In genomic region chr19:46449261-46450005, GRCm38 (mm10) we compare ENCODE assay signal across 17 mouse cellular contexts. TPM values are rescaled to one million over a fixed set of nuclear protein-coding genes. Genes with fewer than 3 reads are reported as not detected.
DNase-seq lines count a peak whose midpoint lies in the region; ATAC-seq and TF ChIP-seq lines count a peak whose summit lies in the region.
"Had no signal": no experiment of that assay in that cellular context is flagged by ENCODE, and none has a peak within 500 bp of the region (broad histone marks: within the 10 kb centered on the region; RNA-seq: fewer than 3 reads in every experiment).

No protein-coding gene starts in this region.

- no peak for DNase-seq in heart, embryonic 10.5 days (ENCODE audit: low spot score)
- no peak for DNase-seq in heart, postnatal 4 days
- DNase-seq: adrenal gland, postnatal 36 days; cerebellum, adult 9-10 months; kidney, postnatal 36 days; lung, embryonic 14.5 days; thymus, adult 18-20 months; thymus, postnatal 36 days had no signal

- TF ChIP-seq CTCF in embryonic fibroblast, embryonic 13.5 days (IDR thresholded peaks at IDR 0.05; ENCODE audit: borderline replicate concordance, insufficient read depth, low read length) = no peak

- H3K4me3 ChIP-seq in heart, embryonic 10.5 days = no peak overlapping the region
- H3K4me3 ChIP-seq in neural tube, embryonic 13.5 days = no peak overlapping the region
- H3K4me3 ChIP-seq in neural tube, embryonic 15.5 days (replicated peaks) = no peak overlapping the region
- H3K4me3 ChIP-seq in embryonic fibroblast, embryonic 13.5 days (ENCODE audit: insufficient read depth, low read length) = no peak overlapping the region
- H3K4me3 ChIP-seq in liver, embryonic 12.5 days = no peak overlapping the region
- H3K4me3 ChIP-seq: hindbrain, embryonic 15.5 days; megakaryocyte, embryonic 14.5 days had no signal

- no peak for ATAC-seq in neural tube, embryonic 13.5 days (ENCODE audit: low read depth)
- no peak for ATAC-seq in neural tube, embryonic 15.5 days (ENCODE audit: low FRiP score)
- no peak for ATAC-seq in frontal cortex, adult (ENCODE audit: low TSS enrichment)
- ATAC-seq in liver, embryonic 12.5 days = no peak
- ATAC-seq: intestine, postnatal 0 days had no signal

- H3K9ac ChIP-seq in neural tube, embryonic 13.5 days = peak overlapping the region; percentile 28; the same call in 1 of the 2 replicates
- no peak overlapping the region for H3K9ac ChIP-seq in neural tube, embryonic 15.5 days (replicated peaks)
- no peak overlapping the region for H3K9ac ChIP-seq in liver, embryonic 12.5 days
- H3K9ac ChIP-seq: hindbrain, embryonic 15.5 days; liver, embryonic 14.5 days; lung, embryonic 14.5 days had no signal

- WGBS in heart, embryonic 10.5 days = 78% methylated on average over 7 of the region's 7 CpGs
- 84% methylated on average over 7 of the region's 7 CpGs for WGBS in neural tube, embryonic 13.5 days
- 88% methylated on average over 7 of the region's 7 CpGs for WGBS in neural tube, embryonic 15.5 days
- 83% methylated on average over 7 of the region's 7 CpGs for WGBS in liver, embryonic 12.5 days (ENCODE audit: insufficient replicate concordance)

- no peaks in the 10 kb centered on the region for H3K27me3 ChIP-seq in heart, embryonic 10.5 days (ENCODE audit: insufficient read depth, poor library complexity, severe bottlenecking)
- H3K27me3 ChIP-seq in neural tube, embryonic 13.5 days = no peaks in the 10 kb centered on the region
- H3K27me3 ChIP-seq in neural tube, embryonic 15.5 days (replicated peaks) = no peaks in the 10 kb centered on the region
- no peaks in the 10 kb centered on the region for H3K27me3 ChIP-seq in liver, embryonic 12.5 days (replicated peaks)
- H3K27me3 ChIP-seq: hindbrain, embryonic 15.5 days; megakaryocyte, embryonic 14.5 days had no signal

- TF ChIP-seq POLR2A in embryonic fibroblast, embryonic 13.5 days (IDR thresholded peaks at IDR 0.05; ENCODE audit: low read depth, low read length) = 0 out of 2 replicates have a peak, but pooled peaks have one; percentile 8

- H3K4me2 ChIP-seq in neural tube, embryonic 13.5 days = no peak overlapping the region
- H3K4me2 ChIP-seq in neural tube, embryonic 15.5 days = no peak overlapping the region
- H3K4me2 ChIP-seq in liver, embryonic 12.5 days = no peak overlapping the region
- H3K4me2 ChIP-seq: hindbrain, embryonic 15.5 days; lung, embryonic 14.5 days had no signal

- H3K9me3 ChIP-seq in heart, embryonic 10.5 days = no peaks in the 10 kb centered on the region
- no peaks in the 10 kb centered on the region for H3K9me3 ChIP-seq in neural tube, embryonic 13.5 days
- H3K9me3 ChIP-seq in neural tube, embryonic 15.5 days (replicated peaks) = no peaks in the 10 kb centered on the region
- H3K9me3 ChIP-seq in liver, embryonic 12.5 days (replicated peaks) = no peaks in the 10 kb centered on the region
- H3K9me3 ChIP-seq: hindbrain, embryonic 15.5 days; megakaryocyte, embryonic 14.5 days had no signal

- 0 out of 2 replicates have a peak overlapping the region, but pooled peaks have one; percentile 31 for H3K27ac ChIP-seq in heart, embryonic 10.5 days
- no peak overlapping the region for H3K27ac ChIP-seq in neural tube, embryonic 13.5 days (replicated peaks)
- no peak overlapping the region for H3K27ac ChIP-seq in neural tube, embryonic 15.5 days (replicated peaks)
- H3K27ac ChIP-seq in embryonic fibroblast, embryonic 13.5 days (ENCODE audit: insufficient read depth, low read length) = peak overlapping the region; percentile 85
- H3K27ac ChIP-seq in liver, embryonic 12.5 days = no peak overlapping the region
- H3K27ac ChIP-seq: hindbrain, embryonic 15.5 days; liver, embryonic 14.5 days had no signal

- H3K36me3 ChIP-seq in heart, embryonic 10.5 days = peaks cover 17% of the 10 kb centered on the region; the same call in 1 of the 2 replicates
- peaks cover 17% of the 10 kb centered on the region for H3K36me3 ChIP-seq in neural tube, embryonic 13.5 days
- 0 out of 2 replicates have a peak, but pooled peaks cover 3% of the 10 kb centered on the region for H3K36me3 ChIP-seq in neural tube, embryonic 15.5 days
- peaks cover 18% of the 10 kb centered on the region for H3K36me3 ChIP-seq in liver, embryonic 12.5 days
- H3K36me3 ChIP-seq: hindbrain, embryonic 15.5 days had no signal

- H3K4me1 ChIP-seq in heart, embryonic 10.5 days = peaks cover 64% of the 10 kb centered on the region
- H3K4me1 ChIP-seq in neural tube, embryonic 13.5 days (replicated peaks) = peaks cover 67% of the 10 kb centered on the region
- H3K4me1 ChIP-seq in neural tube, embryonic 15.5 days = peaks cover 41% of the 10 kb centered on the region
- peaks cover 8% of the 10 kb centered on the region for H3K4me1 ChIP-seq in embryonic fibroblast, embryonic 13.5 days (ENCODE audit: control insufficient read depth, insufficient read depth, low read length)
- H3K4me1 ChIP-seq in liver, embryonic 12.5 days = peaks cover 61% of the 10 kb centered on the region

RNA-seq across cellular contexts. Expression of gene Trim8, which starts 52.1 kb away (rescaled TPM):
- polyA plus RNA-seq in heart, embryonic 10.5 days (2016; fragmentation: Nextera tagmentation; extraction: Ambion mirVana) = 17.6 and 22.0 TPM in 2 replicates
- total RNA-seq in heart, postnatal 4 days (2021) = 10 to 100 TPM; 50.1 to 53.8 TPM
- polyA plus RNA-seq in neural tube, embryonic 13.5 days (2015; fragmentation: Nextera tagmentation; extraction: Ambion mirVana) = 26.5 and 30.4 TPM in 2 replicates
- polyA plus RNA-seq in neural tube, embryonic 15.5 days (2015; fragmentation: Nextera tagmentation; extraction: Ambion mirVana) = 23.5 and 25.5 TPM in 2 replicates
- 22.1 and 25.9 TPM in 2 replicates for polyA plus RNA-seq in embryonic fibroblast, embryonic 13.5 days (2011; ENCODE audit: insufficient read length, low read depth, missing spikeins)
- 19.0 and 19.5 TPM in 2 replicates for polyA plus RNA-seq in liver, embryonic 12.5 days (2016; fragmentation: Nextera tagmentation; extraction: Ambion mirVana)

RNA-seq across cellular contexts. Expression of gene Sufu, which starts 52.7 kb away (rescaled TPM):
- polyA plus RNA-seq in heart, embryonic 10.5 days (2016; fragmentation: Nextera tagmentation; extraction: Ambion mirVana) = 30.9 and 32.8 TPM in 2 replicates
- 10 to 100 TPM; 17.0 to 19.1 TPM for total RNA-seq in heart, postnatal 4 days (2021)
- polyA plus RNA-seq in neural tube, embryonic 13.5 days (2015; fragmentation: Nextera tagmentation; extraction: Ambion mirVana) = 24.8 and 27.9 TPM in 2 replicates
- 18.3 and 21.4 TPM in 2 replicates for polyA plus RNA-seq in neural tube, embryonic 15.5 days (2015; fragmentation: Nextera tagmentation; extraction: Ambion mirVana)
- polyA plus RNA-seq in embryonic fibroblast, embryonic 13.5 days (2011; ENCODE audit: insufficient read length, low read depth, missing spikeins) = 19.8 and 22.0 TPM in 2 replicates
- polyA plus RNA-seq in liver, embryonic 12.5 days (2016; fragmentation: Nextera tagmentation; extraction: Ambion mirVana) = 12.4 TPM in 2 replicates

RNA-seq across cellular contexts. Expression of gene Actr1a, which starts 53.9 kb away (rescaled TPM):
- polyA plus RNA-seq in heart, embryonic 10.5 days (2016; fragmentation: Nextera tagmentation; extraction: Ambion mirVana) = 124 and 137 TPM in 2 replicates
- total RNA-seq in heart, postnatal 4 days (2021) = 100 to 1,000 TPM; 126 to 130 TPM
- 292 and 297 TPM in 2 replicates for polyA plus RNA-seq in neural tube, embryonic 13.5 days (2015; fragmentation: Nextera tagmentation; extraction: Ambion mirVana)
- polyA plus RNA-seq in neural tube, embryonic 15.5 days (2015; fragmentation: Nextera tagmentation; extraction: Ambion mirVana) = 281 and 314 TPM in 2 replicates
- polyA plus RNA-seq in embryonic fibroblast, embryonic 13.5 days (2011; ENCODE audit: insufficient read length, low read depth, missing spikeins) = 117 and 130 TPM in 2 replicates
- polyA plus RNA-seq in liver, embryonic 12.5 days (2016; fragmentation: Nextera tagmentation; extraction: Ambion mirVana) = 71.5 and 72.9 TPM in 2 replicates

Comparison
In these comparisons a context has a peak if more than half of its experiments do, and no peak if none do; other contexts are left out.
1. H3K27ac ChIP-seq: peak in heart, embryonic 10.5 days (single experiment) and embryonic fibroblast, embryonic 13.5 days (single experiment); none in neural tube, embryonic 13.5 days (single experiment), neural tube, embryonic 15.5 days (single experiment) and liver, embryonic 12.5 days (single experiment).